Mouse (Mus musculus) cerebellum, adult 18-20 months (tissue): ENCODE measurements around the gene Gse1.

Experiments
- DNase-seq, 2 experiments: peaks; one replicate each; pipeline ENCODE4 v3.0.0; 2021

Gene Gse1

GRCm38 (mm10) chr8:120528332-120528731 lies 300.1 kb downstream of the Gse1 start:
- no peak for DNase-seq

GRCm38 (mm10) chr8:120529226-120529625 lies 301.0 kb downstream of the Gse1 start:
- no peak for DNase-seq

- no peak for DNase-seq
These were observed 302.8 kb downstream of the Gse1 start for GRCm38 (mm10) chr8:120530954-120531656.

DNA sequence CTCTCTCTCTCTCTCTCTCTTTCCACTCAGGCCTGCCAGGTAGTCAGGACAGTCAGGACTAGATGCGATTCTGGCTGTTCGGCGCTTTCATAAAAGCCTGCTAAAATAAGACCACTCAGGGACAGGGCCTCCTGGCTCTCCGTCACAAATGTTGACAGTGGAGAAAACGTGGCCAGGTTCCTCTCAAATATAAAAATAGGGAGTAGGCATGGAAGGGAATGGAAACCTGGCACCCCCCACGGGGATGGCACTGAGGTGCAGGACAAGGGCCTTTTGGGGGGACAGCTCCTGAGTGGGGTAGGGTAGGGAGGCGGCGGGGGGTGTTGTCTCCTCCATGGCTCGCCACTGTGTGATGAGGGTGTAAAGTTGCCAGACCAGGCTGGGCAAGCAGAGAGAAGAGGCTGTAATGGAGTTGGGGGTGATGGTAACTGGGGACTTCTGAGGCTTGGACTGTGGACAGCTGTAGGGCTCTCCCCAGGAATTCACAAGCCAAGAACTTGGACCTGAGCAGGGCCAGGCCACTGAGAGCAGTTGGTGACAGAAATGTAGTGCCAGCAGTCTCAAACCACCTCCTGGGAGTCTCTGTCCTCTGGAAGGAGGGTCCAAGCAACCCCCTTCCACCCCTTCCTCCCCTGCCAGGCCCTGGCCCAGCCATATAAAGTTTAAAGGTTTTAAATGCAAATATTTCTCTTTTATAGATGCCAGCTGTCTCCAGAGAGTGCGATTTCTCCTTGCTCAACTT lies 303.7 kb downstream of the Gse1 start:
- DNase-seq, result no peak

GRCm38 (mm10) chr8:120532517-120533215 lies 304.4 kb downstream of the Gse1 start:
- DNase-seq, result no peak

- no peak for DNase-seq
These were observed 305.1 kb downstream of the Gse1 start for GRCm38 (mm10) chr8:120533380-120533779.

DNA sequence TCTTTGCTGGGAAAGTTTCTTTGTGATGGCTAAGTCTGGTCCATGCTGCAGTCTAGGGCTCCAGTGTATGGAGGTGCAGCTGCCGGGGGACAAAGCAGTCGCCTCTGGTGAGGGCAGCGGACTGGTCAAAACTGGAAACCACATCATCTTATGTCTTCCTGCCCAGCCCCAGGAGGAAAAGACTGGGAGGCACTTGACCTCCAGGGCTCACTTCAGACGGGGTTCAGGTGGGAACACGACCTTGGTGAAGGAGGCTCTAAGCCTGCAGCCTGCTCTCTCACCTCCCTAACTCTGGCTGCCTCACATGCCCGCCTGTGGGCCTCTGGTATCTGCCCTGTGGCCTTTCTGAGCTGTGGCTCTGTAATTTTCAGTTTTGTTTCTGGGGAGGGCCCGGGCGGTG lies 305.8 kb downstream of the Gse1 start:
- no peak for DNase-seq

DNA sequence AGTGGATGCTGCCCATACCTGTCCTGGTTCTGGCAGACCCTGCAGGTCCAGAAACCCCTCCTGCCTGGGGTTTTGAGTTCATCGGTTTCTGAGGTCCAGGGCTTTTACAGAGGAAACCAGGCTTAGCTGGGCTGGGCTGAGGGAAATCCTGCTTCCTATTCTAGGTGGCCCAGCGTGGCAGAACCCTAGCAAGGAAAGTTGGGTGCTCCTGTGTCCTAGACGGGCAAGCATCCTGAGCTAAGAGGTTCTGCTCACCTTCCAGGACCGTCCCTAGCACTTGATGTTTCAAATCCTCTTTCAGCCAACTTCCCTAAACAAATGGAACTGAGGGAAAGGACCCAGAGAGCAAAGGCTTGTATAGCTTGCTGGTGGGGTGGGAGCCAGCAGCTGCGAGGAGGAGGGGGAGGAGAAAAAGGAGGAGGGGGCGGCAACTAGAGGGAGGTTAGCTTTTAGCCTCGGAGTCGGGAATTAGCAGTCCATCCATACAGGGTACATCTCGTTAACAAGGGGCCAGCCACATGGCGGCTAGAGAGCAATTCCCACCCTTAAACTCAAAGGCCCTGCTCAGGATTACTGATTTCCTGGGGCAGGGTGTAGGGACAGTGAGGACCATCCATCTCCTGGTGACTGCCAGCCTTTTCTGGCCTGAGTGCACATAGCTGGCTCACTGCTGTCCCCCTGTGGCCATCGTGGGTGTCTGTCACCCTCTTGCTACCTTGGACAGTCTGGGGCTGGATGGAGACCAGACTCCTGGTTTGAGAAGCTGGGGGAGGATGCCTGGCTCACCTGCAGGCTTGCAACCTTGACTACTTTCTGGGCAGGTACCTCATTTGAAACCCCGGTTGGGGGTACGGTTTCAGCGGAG lies 306.5 kb downstream of the Gse1 start:
- peak; percentile 90 to 92 for DNase-seq

DNA sequence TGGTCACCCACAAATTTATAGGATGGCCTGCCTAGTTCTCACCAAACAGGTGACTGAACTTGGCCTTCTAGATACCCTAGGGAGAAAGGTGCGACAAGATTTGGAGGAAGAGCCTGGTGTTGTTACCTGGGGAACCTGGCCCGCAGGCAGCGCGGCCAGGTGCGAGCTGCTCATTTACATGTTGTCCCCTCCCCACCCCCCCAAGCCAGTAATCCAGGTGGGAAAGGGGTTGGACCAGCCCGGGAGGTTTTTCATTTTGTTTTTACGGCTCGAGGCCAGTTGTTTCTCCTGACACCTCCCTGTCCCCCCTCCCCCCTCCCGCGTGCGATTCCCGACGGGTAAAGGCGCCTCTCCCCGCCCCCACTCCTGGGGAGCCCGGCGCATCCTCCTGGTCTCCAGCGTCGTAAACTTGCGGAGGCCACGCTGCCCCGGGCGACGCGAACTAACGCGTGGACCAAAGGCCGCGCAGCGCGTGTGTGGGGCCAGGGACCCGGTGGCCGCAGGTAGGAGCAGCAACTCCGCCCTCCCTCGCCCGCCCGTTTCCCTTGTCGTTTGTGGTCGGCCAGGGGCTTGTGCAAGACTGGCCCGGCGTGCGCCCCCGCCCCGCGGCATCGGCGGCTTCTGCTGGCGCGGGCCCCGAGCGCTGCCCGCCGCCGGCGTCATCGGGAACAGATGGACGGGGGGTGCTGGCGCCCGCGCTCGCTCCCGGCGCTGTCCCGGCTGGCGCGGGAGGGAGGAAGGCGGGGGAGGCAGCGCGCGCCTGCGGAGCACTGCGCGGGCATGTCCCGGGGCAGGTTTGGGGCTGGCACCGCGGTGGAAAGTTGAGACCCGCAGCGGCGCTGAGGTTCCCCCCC lies 307.4 kb downstream of the Gse1 start:
- DNase-seq, result peak; percentile 81 to 92

- DNase-seq, result no peak
These were observed 308.3 kb downstream of the Gse1 start for GRCm38 (mm10) chr8:120536306-120537206.

DNA sequence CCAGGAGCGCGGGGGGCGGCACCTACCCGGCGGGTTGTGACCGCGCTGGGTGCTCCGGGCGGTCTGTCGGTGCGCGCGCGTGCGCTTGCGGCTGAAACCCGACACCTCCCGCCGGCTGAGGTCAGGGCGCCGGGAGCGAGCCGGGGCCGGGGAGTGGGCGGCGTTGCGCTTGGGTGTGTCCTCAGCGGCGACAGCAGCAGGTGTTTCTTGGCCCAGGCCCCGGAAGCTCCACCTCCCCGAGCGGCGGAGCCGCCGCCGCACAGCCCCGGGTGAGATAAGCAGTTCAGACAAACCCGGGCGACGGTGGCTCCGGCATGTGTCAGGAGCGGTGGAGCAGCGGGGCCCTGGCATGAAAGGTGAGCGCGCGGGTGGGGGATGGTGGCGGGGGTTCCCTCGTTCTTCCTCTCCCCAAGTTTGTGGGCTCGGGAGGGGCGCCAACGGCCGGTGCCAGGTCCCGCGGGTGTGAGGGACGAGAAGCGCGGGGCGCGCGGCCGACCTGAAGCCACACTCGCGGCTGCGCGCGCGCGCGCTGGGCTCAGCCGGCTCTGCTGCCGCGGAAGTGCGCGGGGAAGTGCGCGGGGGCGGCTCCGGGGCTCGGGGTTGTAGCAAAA lies 309.1 kb downstream of the Gse1 start:
- peak; percentile 80 to 87 for DNase-seq

DNA sequence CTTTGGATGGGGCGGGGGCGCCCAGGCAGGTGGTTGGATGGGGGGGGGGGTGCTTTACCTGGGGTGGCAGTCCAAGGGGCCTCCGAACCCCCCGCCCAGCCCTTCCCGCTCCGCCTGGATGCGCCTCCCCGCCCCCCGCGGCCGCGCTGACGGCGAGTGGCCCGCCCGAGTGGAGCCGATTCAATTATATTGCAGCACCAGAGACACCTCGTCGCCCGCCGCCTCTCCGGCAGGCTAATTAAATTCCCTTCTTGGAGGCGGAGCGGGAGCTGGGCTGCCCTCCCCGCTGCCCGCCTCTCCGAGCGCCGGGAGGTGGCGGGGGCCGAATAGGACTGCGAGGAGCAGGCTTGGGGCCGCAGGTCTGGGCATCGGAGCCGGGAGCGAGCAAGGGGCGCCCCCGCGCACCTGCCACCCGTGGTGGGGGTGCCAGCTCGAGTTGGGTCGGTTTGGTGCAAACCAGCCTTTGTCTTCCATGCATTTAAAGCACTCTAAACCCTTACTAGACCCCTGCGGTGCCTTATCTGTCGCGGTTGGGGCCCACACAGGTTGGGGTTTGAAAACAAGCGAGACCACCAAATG lies 309.7 kb downstream of the Gse1 start:
- DNase-seq, result peak; percentile 84

GRCm38 (mm10) chr8:120538397-120539240 lies 310.4 kb downstream of the Gse1 start:
- DNase-seq, result peak; percentile 74 to 75

- DNase-seq, result peak in 1 of 2 experiments; percentile 48
These were observed 311.1 kb downstream of the Gse1 start for GRCm38 (mm10) chr8:120539381-120539774.

DNA sequence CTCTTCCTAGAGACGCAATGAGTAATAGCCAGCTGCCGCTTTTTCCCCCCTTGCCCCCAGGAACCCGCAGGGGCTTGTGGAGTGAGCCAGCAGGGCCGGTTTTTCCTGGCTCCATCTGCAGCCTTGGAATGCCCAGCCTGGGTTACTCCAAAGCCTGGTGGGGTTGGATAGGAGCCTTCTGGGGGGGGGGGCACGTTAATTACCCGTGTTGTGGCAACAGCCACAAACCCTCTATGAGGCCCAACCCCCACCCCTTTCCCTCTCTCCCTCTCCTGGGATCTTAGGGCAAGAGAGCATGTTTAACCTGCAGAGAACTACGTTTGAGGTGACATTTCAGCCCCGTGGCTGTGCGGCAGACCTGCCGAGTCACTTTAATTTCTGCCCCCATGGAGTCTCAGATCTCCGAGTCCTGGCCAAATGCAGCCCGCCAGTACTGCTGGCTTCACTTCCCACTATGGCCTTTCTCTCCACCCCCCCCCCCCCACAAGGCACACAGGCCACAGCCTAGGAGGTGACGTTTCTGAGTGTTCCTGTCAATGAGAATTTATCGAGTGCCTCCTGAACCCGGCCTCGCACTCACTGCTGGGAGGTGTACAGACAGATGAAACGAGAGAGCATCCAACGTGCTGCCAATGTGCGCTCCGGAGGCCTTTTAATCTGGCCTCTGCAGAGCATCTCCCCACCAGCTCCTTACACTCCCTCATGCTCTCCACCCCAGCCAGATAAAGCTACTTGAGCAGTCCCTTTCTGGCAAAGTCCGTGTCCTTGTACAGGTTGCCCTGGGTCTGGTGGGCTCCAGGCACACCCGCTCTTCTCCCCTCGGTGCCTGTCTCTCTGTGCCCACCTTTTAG lies 311.7 kb downstream of the Gse1 start:
- DNase-seq, result peak in 1 of 2 experiments; percentile 56

- no peak for DNase-seq
These were observed 314.7 kb downstream of the Gse1 start for GRCm38 (mm10) chr8:120542995-120543394.

DNA sequence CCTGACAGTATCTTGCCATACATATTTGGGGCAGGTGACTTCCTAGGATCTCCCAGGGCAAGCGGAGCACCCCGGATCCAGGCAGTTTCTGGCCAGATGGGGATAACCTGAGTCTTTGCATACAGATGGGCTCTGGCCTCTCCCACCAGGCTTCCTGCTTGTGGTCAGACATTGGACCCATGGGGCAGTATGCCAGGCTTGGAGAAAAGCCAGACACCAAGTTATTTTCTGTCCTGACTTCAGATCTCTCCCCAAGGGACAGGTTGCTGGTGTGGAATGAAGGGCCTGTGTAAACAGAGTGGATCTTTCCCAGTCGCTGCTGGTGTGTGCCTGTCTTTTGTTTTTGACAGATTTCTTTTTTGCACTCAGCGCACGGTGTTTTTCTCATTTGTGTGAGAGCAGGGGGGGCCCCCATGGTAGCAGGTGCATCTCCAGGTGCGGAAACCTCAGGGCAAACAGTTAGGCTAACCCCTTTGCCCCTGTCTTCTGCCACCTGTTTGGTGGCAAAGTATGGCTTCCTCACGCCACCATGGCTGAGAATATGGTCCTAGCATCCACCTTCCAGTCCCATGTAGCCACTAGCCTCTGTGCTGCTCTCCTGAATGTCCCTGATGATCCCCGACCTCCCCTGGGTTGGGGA lies 315.3 kb downstream of the Gse1 start:
- DNase-seq, result peak in 1 of 2 experiments; percentile 55
